Mouse (Mus musculus) liver, adult 2 months (tissue): ENCODE measurements around the gene Alkbh5. TPM values are rescaled to one million over a fixed set of nuclear protein-coding genes. Genes with fewer than 3 reads are reported as not detected.

Experiments used
- DNase-seq: peaks from one replicate; pipeline ENCODE4 v3.0.0-alpha.2; 2011; ENCODE audit warnings: low read depth, low spot score; ENCODE audit errors: extremely low read depth
- H3K27ac ChIP-seq: fragments of 200-500 bp; replicated peaks from 2 replicates; pipeline ENCODE4 v1.5.1; 2012; ENCODE audit warnings: low read depth, mild to moderate bottlenecking, control low read depth, inconsistent platforms, low read length; ENCODE audit not compliant: insufficient read depth
- H3K27me3 ChIP-seq: fragments of 200-500 bp; 2 replicates; pipeline ENCODE4 v1.6.1; 2012; ENCODE audit warnings: mild to moderate bottlenecking, moderate library complexity, low read length, inconsistent platforms; ENCODE audit not compliant: control insufficient read depth, insufficient read depth
- H3K36me3 ChIP-seq: fragments of 200-500 bp; 2 replicates; pipeline ENCODE4 v1.6.1; 2012; ENCODE audit warnings: low read length, inconsistent platforms; ENCODE audit not compliant: control insufficient read depth, insufficient read depth
- H3K4me1 ChIP-seq: fragments of 200-500 bp; 2 replicates; pipeline ENCODE4 v1.6.1; 2011; ENCODE audit warnings: low read length; ENCODE audit not compliant: control insufficient read depth, insufficient read depth
- H3K4me3 ChIP-seq: fragments of 200-500 bp; 2 replicates; pipeline ENCODE4 v1.5.1; 2011; ENCODE audit warnings: low read depth, mild to moderate bottlenecking, control low read depth, low read length, moderate library complexity; ENCODE audit not compliant: insufficient read depth
- H3K79me2 ChIP-seq: fragments of 200-500 bp; 2 replicates; pipeline ENCODE4 v1.6.1; 2012; ENCODE audit warnings: inconsistent platforms, mild to moderate bottlenecking, low read length, moderate library complexity; ENCODE audit not compliant: control insufficient read depth, insufficient read depth
- H3K9ac ChIP-seq: fragments of 200-500 bp; 2 replicates; pipeline ENCODE4 v1.6.1; 2012; ENCODE audit warnings: low read depth, mild to moderate bottlenecking, control low read depth, inconsistent platforms, low read length
- CTCF ChIP-seq: fragments of 200-500 bp; IDR thresholded peaks from 2 replicates; pipeline ENCODE4 v1.5.1; 2011; ENCODE audit warnings: low read depth, low read length, control low read depth
- POLR2A ChIP-seq: fragments of 200-500 bp; IDR thresholded peaks from 2 replicates; pipeline ENCODE4 v1.6.1; 2011; ENCODE audit warnings: low read length, control low read depth; ENCODE audit not compliant: insufficient read depth; ENCODE audit errors: extremely low read depth
- WGBS: fragments of 180-500 bp; shearing (Covaris S2); methylation state at CpG from one replicate; pipeline ENCODE4 v1.1.7; 2018; 5-methylcytosine and 5-hydroxymethylcytosine counted together
- polyA plus RNA-seq: library from polyadenylated mRNA; depleted of rRNA; stranded (reverse); fragments of >200 nt; gene quantifications from 2 replicates; pipeline ENCODE4 v1.2.3, GENCODE M21; 2012
- total RNA-seq: library from RNA; depleted of rRNA; stranded (reverse); fragments of >200 nt; gene quantifications from 2 replicates; pipeline ENCODE4 v1.2.3, GENCODE M21; 2014

Alkbh5 gene
- total and polyA plus RNA-seq, 2 experiments, result 21.2 to 25.2 TPM

DNA sequence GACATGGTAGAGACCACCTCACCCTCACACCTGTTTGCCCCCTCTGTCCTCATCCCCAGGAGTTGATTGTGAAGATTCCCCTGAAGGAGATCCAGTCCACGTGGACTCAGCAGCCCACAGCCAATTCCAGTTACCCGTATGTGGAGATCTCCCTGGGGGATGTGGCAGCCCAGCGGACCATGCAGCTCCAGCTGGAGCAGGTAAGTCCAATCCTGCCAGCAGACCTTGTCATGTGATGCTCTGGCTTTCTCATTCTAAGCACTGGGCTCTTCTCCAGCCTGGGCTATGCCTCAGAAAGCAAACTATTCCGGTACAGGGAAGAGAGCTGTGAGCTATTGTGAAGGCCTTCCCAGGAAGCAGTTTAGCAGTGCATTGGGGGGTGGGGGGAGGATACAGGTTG is 9.7 kb upstream of the Alkbh5 start:
- Histone ChIP-seq H3K4me3 (no peak overlapping the region), H3K36me3 (no peaks in the 10 kb centered on the region), H3K27me3 (no peaks in the 10 kb centered on the region), H3K79me2 (no peaks in the 10 kb centered on the region), H3K4me1 (no peaks in the 10 kb centered on the region), H3K27ac (no peak overlapping the region), H3K9ac (no peak overlapping the region)
- TF ChIP-seq POLR2A (no peak), CTCF (no peak)
- WGBS, result 84% methylated on average over 4 of the region's 4 CpGs
- no peak for DNase-seq

DNA sequence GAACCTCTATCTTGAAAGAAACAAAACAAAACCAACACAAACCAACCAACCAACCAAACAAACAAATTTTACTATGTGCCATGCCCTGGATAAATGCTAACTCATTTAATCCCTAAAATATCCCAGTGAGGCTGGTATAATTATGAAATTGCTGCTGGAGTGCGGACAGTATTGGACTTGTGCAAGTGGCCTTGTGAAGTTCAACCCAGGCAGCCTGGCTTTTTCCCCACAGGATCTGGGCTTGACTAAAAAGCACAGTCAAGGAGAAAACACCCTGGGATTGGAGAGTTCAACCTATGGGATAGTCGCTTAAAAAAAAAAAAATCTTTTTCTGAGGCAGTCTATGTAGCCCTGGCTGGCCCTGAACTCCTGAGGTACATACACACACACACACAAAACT is 505 bp upstream of the Alkbh5 start:
- WGBS, result 56% methylated on average over 2 of the region's 2 CpGs
- Histone ChIP-seq H3K79me2 (peaks cover 16% of the 10 kb centered on the region), H3K27ac (no peak overlapping the region), H3K36me3 (no peaks in the 10 kb centered on the region), H3K9ac (no peak overlapping the region), H3K4me3 (no peak overlapping the region), H3K4me1 (peaks cover 7% of the 10 kb centered on the region), H3K27me3 (no peaks in the 10 kb centered on the region)
- no peak for TF ChIP-seq CTCF
- TF ChIP-seq POLR2A, result no peak
- DNase-seq, result peak; percentile 56

DNA sequence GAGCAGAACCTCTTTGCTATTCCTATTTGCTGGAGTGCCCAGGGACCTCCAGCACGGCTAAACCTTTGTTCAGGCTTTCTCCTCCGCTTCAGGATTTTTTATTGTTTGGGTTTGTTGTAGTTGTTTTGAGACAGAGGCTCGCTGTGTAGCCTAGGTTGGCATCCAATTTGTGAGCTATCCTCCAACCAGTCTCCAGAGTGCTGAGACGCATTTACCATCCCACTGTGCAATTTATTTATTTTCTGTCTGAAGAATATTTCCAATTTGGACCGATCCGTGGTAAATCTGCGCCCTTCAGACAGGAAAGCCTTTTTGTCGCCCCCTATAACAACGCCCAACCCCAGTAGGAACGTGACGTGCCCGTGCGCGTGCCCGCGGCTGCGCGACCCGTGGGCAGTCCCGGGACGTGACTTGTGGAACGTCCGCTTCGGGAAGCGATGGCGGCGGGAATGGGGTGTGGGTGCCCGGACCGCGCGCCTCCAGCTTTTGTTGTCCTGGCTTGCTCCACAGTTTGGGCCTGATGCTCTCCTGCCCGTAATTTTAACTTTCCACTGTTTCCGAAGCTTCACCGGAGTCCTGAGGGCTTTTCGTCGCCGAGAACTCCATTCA is 782 bp downstream of the Alkbh5 start:
- peaks cover 5% of the 10 kb centered on the region for H3K36me3 ChIP-seq
- no peaks in the 10 kb centered on the region for H3K27me3 ChIP-seq
- H3K9ac ChIP-seq, result peak overlapping the region; percentile 85
- no peak for TF ChIP-seq CTCF
- TF ChIP-seq POLR2A, result 0 out of 2 replicates have a peak, but pooled peaks have one; percentile 50
- DNase-seq, result no peak
- under 1% methylated on average over 37 of the region's 37 CpGs for WGBS
- peak overlapping the region; percentile 95 for H3K27ac ChIP-seq
- peak overlapping the region; percentile 70 for H3K4me3 ChIP-seq
- peaks cover 19% of the 10 kb centered on the region for H3K79me2 ChIP-seq
- H3K4me1 ChIP-seq, result peaks cover 12% of the 10 kb centered on the region

DNA sequence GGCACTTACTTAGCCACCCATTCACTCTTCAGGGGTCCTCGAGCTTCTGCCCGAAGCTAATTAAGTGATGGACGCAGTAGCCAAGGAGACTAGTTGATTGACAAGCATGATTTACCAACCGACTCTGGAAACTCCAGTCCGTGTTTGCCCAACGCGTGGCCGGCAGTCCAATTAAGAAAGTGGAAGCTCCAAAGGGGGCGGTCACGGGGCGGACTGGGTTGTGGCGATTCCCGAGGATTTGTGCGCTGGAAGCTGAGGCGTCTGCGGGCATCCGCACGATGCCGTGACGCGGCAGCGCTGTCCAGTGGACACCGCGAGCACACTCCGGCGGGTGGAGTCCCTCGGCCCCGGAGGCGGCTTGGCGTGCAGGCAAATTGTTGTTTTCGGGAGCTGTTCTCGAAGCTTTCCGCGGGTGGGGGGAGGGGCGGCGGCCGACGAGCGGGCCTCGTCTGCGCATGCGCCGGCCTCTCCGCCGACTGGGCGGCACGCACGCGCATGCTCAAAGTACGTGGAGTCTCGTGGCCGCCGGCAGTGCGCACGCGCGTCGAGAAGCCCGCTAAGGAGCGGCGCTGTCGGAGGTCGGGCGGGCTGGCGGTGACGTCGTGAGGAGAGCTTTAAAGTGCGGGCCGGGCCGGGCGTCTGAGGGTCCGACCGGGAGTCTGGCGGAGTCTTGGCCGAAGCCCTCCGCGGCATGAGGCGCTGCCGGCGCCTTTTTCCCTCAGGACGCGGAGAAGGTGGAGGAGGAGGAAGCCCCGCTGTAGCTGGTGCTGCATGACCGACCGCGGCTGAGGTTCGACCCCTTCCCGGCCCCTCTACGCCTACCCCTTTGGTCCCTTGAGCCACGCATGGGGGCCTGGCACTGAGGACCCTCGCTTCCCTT is 1.5 kb downstream of the Alkbh5 start:
- H3K4me3 ChIP-seq, result peak overlapping the region; percentile 70
- H3K9ac ChIP-seq, result peak overlapping the region; percentile 96
- peak overlapping the region; percentile 95 for H3K27ac ChIP-seq
- peak; percentile 99 for DNase-seq
- peaks cover 12% of the 10 kb centered on the region for H3K36me3 ChIP-seq
- WGBS, result under 1% methylated on average over 91 of the region's 91 CpGs
- peak; percentile 83; the same call in 1 of the 2 replicates for TF ChIP-seq POLR2A
- no peak for TF ChIP-seq CTCF
- peaks cover 25% of the 10 kb centered on the region for H3K79me2 ChIP-seq
- peaks cover 13% of the 10 kb centered on the region for H3K4me1 ChIP-seq
- H3K27me3 ChIP-seq, result no peaks in the 10 kb centered on the region

DNA sequence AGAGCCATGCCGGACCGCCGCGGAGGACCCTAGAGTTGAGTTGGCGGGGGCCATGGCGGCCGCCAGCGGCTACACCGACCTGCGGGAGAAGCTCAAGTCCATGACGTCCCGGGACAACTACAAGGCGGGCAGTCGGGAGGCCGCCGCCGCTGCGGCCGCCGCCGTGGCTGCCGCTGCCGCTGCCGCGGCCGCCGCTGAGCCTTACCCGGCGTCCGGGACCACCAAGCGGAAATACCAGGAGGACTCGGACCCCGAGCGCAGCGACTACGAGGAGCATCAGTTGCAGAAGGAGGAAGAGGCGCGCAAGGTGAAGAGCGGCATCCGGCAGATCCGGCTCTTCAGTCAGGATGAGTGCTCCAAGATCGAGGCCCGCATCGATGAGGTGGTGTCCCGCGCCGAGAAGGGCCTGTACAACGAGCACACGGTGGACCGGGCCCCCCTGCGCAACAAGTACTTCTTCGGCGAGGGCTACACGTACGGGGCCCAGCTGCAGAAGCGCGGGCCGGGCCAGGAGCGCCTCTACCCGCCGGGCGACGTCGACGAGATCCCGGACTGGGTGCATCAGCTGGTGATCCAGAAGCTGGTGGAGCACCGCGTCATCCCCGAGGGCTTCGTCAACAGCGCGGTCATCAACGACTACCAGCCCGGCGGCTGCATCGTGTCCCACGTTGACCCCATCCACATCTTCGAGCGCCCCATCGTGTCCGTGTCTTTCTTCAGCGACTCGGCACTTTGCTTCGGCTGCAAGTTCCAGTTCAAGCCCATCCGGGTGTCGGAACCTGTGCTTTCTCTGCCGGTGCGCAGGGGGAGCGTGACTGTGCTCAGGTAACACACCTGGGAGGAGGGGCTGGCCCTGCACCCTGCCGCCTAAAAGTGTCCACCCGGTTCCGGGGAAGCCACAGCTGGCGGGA is 2.4 kb downstream of the Alkbh5 start:
- H3K27me3 ChIP-seq, result no peaks in the 10 kb centered on the region
- peaks cover 16% of the 10 kb centered on the region for H3K36me3 ChIP-seq
- no peak for TF ChIP-seq CTCF
- no peak for TF ChIP-seq POLR2A
- H3K4me3 ChIP-seq, result peak overlapping the region; percentile 70
- WGBS, result under 1% methylated on average over 93 of the region's 93 CpGs
- H3K79me2 ChIP-seq, result peaks cover 31% of the 10 kb centered on the region
- H3K27ac ChIP-seq, result peak overlapping the region; percentile 88
- DNase-seq, result peak; percentile 21
- H3K9ac ChIP-seq, result peak overlapping the region; percentile 96
- peaks cover 15% of the 10 kb centered on the region for H3K4me1 ChIP-seq
